Mouse (Mus musculus) ES-CJ7 (cell line): ENCODE measurements around the gene Rplp2.
A peak's percentile ranks its signal among the peaks of the same experiment; 100 is the strongest.

Source experiments
- DNase-seq: peaks from one replicate; pipeline ENCODE4 v3.0.0; 2011; ENCODE audit warnings: low read depth, low spot score

Rplp2 gene

DNA sequence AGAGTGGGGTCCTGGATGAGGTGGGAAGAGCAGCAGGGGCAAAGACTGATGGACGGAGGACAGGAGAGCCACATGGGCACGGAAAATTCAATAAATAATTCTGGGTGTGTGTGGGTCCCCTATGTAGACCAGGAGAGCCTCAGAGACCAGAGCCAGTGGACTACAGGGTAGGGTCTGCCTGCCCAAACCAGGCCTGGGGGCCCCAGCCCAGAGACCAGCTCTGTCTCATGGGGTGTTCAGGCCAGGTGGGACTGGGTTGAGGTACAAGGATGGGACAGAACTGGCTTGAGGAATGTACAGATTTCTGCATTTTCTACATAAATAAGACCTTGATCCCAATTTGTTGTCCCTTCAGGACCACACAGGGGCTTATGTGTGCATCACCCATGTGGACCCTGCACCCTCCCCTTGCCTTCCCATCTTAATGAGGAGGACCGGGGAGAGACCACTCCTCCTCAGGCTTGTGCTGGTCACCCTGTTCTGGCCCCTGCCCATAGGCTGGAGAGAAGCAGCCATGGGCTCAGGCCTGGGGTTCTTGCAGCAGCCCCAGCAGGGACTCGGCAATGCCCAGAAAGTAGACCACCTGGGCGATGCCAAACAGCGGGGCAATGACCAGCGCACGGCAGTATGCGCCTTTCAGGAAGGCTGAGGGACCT is 16.5 kb upstream of the Rplp2 start:
- no peak for DNase-seq

DNA sequence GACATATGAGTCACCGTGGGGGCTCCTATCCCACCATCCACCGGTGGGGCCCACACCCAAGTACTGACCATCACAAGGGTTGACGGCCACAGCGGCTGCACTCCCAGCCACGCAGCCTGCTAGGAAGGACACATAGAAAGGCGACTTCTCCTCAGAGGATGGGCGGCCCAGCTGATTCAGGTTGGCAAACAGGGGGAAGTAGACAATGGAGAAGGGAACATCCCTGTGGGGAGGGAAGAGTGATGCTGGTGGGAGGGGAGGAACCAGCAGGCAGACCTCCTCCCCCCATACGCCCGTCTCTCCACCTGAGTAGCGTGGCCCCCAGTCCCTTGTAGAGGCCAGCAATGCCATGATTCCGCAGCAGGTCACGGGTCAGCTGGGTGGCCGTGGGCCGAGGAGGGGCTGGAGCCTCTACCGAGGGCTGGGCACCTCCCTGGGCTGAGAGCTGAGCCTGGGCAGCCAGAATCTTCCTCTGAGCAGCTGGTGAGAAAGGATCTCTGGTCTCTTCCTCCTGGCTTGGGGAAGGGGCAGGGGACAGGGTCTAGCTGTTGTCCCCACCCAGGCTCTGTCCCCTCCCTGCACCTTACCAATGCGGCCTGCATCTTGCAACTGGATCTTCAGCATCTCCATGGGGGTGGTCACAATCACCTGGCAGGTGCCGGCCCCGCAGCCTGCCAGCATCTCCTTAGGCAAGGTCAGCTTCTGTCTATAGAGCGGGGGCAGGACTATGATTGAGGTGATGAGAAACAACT is 15.6 kb upstream of the Rplp2 start:
- no peak for DNase-seq

GRCm38 (mm10) chr7:141432186-141432611 is 15.0 kb upstream of the Rplp2 start:
- DNase-seq, result no peak

- DNase-seq, result no peak
Observed at GRCm38 (mm10) chr7:141432741-141433516, 14.2 kb upstream of the Rplp2 start.

DNA sequence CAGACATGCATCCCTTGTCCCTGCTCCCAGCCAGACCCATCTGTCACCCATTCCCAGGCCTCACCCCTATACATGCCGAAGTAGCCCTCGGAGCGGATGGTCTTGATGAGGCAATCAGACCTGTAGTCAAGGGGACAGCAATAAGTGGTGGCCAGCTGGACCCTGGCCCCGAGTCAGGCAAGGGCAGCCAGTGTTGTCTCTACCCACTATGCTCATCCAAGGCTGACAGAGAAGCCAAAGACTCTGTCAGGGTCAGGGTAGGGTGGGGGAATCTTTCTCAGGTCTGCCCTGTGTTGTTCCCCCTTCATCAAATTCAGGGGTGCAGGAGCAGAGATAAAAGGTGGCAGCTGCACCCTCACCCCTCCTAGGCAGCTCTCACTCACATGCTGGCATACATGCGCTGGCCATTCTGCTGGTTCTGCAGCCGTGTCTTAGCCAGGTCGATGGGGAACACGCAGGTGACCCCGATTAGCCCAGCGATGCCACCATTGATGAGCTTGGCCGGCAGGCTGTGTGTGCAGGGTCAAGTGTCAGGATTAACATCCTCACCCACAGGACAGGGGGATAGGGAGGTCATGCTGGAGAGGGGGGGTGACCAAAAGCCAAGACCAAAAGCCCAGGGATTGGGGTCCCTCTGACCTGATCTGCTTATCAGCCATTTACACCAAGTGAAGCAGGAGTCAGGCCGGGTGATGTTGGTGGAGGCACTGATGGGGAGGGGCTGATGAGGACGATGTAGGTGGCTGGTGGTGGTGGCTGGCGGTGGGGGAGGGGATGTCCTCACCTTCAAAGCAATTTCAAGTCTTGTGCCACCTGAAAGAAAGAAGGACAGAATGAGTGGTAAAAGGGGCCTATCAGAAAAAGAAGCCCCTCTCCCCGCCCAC is 13.4 kb upstream of the Rplp2 start:
- no peak for DNase-seq

GRCm38 (mm10) chr7:141434464-141434863 is 12.7 kb upstream of the Rplp2 start:
- DNase-seq, result no peak

DNA sequence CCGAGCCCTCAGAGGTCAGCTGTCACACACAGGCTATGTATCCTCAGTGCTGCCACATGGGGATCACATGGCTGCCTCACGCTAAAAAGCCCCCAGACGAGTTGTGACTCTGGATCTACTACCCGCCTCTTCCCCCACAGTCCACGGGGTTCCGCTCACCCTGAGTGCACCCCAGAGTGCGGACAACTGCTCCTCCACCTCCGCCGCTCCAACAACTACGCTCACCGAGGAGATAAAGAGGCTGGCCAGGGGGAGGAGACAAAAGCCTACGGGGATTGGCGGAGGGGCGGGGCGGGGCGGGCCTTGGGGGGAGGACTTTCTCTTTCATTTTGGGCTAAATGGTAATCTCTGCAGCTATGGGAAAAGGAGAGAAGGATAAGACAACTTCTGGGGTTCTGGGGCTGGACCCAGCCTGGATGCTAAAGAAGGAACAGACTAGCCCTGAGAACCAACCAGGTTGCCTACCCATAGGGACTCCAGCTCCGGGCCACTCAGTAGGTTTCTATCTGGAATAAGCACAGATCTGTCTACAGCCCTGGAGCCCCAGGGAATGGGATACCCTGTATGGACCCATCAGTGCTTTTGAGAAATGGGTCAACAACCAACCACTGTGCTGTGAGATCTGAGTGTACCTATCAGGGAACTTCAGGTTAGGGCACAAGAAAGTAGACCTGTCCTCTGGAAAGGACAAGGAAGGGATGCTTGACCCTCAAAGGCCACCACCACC is 11.9 kb upstream of the Rplp2 start:
- DNase-seq, result no peak

DNA sequence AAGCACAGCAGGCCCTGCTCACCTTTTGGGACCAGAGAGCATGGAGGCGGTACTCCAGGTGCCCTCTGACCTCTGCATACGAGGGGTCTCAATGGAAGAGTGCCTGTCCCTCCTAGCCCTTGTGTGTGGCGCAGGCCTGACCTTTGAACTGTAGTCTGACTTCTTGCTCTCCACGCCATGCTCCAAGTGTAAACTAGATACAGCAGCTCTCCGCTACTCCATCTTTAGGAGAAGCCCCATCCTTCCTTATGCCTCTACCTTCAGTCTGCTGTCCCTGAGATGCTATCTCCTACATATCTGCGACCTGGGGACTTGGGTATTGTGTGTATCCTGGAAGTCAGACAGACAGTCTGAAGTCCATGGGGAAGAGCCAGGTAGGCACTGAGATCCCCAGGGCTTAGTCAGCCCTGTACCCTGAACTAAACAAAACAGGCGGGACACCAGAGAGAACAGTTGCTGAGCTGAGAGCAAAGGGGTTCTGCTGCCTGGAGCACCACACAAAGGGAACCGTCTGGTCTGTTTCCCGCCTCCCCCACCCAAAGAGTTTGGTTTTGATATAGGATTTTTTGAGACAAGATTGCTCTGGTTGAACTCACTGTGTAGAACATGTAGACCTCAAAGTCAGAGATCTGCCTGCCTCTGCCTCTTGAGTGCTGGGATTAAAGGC is 11.2 kb upstream of the Rplp2 start:
- DNase-seq, result no peak

GRCm38 (mm10) chr7:141436523-141436892 is 10.7 kb upstream of the Rplp2 start:
- DNase-seq, result no peak

DNA sequence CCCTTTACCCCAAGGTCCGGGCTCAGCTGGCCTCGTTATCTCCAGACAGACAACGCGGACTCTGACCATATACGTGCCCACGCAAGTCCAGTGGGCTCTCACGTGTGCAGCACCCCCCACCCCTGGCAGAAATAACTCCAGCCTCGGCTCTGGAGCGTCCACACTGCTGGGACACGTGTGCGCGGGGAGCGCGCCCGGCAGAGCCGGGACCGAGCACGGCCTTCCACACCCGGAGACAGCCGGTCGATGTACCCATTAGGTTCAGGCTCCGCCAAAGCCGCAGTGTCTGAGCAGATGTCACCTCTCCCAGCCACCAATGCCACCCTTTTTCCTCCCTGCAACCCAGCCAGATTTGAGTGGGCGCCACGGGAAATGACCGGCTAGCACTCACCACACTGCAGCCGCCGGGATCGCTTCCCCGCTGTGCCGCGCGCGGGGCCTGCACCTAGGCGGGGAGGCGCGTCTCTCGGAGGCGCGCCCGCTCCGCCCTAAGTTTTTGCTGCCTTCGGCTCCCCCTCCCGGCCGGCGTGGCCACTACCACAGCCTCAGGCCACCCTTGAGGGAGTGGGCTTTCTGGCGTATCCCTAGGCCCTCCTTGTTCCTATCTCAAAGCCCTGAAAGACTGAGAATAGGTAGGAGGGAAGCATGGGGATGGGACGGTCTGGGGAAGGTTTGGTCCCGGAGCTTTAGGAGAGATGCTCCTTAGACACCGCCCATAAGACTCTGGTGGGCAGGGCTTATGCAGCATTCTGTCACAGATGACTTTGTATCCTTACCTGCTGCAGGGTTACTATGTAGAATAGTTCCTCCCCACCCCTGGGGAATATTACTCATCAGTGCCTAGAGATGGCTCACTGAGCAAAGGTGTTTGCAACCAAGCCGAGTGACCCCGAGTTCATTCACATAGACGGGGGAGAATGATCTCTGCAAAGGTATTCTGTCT is 9.7 kb upstream of the Rplp2 start, which contains the start of gene Slc25a22:
Gene Slc25a22, minus strand, starts transcription at position 715 of the 943 bp plus-strand sequence.
- DNase-seq, result peak; percentile 78

- no peak for DNase-seq
Observed at GRCm38 (mm10) chr7:141438201-141438968, 8.8 kb upstream of the Rplp2 start.

DNA sequence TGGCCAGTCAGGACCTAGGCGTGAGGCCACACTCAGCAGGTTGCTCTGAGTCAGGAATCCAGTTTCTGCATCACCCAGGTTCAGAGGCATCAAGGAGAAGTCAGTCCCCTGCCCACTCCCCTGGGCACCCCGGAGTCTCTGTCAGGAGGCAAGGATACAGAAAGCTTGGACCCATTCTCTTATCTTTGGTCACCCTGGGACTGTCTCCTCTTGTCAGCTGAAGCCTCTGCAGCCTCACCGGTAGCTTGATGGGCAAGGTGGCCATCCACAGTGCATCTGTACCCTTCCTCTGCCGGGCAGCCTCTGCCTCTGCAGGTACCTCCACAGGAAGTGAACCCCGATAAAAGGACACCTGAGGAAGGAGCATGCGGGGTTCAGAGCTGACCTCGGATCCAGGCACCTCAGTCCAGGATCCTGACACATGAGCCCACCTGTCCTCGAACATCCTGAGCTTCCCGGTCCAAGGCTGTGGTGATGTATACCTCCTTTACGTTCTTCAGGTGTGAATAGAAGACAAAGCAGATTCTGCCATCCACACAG is 8.0 kb upstream of the Rplp2 start:
- no peak for DNase-seq

GRCm38 (mm10) chr7:141439811-141440210 is 7.4 kb upstream of the Rplp2 start:
- no peak for DNase-seq

GRCm38 (mm10) chr7:141440613-141441012 is 6.6 kb upstream of the Rplp2 start:
- peak; percentile 89 for DNase-seq

- DNase-seq, result no peak
Observed at GRCm38 (mm10) chr7:141441460-141441859, 5.7 kb upstream of the Rplp2 start.

- DNase-seq, result no peak
Observed at GRCm38 (mm10) chr7:141442199-141442598, 5.0 kb upstream of the Rplp2 start.

DNA sequence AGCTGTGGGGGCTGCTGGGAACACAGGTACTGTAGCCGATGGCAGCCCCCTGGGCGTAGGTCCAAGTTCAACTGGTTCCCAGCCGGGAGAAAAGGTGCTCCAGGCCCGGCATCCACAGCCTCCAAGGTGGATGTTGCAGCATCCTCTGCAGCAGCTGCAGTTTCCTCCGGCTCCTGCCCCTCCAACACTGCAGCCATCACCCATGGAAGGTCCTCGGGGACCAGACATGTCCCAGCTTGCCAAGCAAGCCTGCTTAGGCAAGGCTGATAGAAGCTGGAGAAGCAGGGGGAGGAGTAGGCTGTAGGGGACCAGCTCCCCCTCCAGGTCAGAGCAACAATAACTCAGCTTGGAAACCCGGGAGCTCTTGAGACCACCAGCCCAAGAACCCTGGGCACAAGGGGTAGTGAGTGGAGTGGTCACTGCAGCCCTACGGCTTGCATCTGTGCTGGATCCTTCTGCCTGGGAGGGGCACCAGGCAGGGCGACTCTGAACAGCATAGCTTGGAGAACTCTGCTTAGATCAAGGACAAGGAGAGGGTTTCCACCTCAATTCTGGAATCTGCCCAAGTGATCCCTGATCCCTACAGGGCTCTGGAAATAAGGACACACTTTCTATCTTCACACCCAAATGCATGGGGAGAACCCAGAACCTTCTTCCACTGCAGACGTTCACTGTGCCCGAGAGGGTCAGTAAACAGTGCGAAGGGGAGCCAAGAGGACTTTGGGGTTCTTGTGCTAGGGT is 3.9 kb upstream of the Rplp2 start:
- peak; percentile 78 for DNase-seq
